Mouse (Mus musculus): ENCODE measurements at regions not wholly inside any gene's neighbourhood (a gene's known extent, or its start where the extent isn't known, plus 50 kb on each side); places are given as distances from the start of the nearest gene placed in this dataset.

- no peak overlapping the region for H3K9ac ChIP-seq (ENCODE audit: low read depth, low read length)
- H3K36me3 ChIP-seq (ENCODE audit: control insufficient read depth, insufficient read depth, low read length), result no peaks in the 10 kb centered on the region
- H3K79me2 ChIP-seq (ENCODE audit: control insufficient read depth, insufficient read depth, low read length), result no peaks in the 10 kb centered on the region
- TF ChIP-seq POLR2A (IDR thresholded peaks at IDR 0.05; ENCODE audit: extremely low read depth, insufficient read depth, low read length) (no peak), CTCF (IDR thresholded peaks at IDR 0.05; ENCODE audit: low read depth, low read length) (no peak)
- no peaks in the 10 kb centered on the region for H3K4me1 ChIP-seq (ENCODE audit: control insufficient read depth, insufficient read depth, low read length)
- WGBS, result 97% methylated on average over 2 of the region's 2 CpGs
- DNase-seq (ENCODE audit: extremely low read depth, low read depth, low spot score), result no peak
- no peak overlapping the region for H3K4me3 ChIP-seq (ENCODE audit: insufficient read depth, low read depth, low read length)
- no peaks in the 10 kb centered on the region for H3K27me3 ChIP-seq (ENCODE audit: control insufficient read depth, insufficient read depth, low read length)
- H3K27ac ChIP-seq (replicated peaks; ENCODE audit: insufficient read depth, low read depth, low read length), result no peak overlapping the region
These were observed 554.1 kb upstream of the Intu start for GRCm38 (mm10) chr3:39976937-39977336.

DNA sequence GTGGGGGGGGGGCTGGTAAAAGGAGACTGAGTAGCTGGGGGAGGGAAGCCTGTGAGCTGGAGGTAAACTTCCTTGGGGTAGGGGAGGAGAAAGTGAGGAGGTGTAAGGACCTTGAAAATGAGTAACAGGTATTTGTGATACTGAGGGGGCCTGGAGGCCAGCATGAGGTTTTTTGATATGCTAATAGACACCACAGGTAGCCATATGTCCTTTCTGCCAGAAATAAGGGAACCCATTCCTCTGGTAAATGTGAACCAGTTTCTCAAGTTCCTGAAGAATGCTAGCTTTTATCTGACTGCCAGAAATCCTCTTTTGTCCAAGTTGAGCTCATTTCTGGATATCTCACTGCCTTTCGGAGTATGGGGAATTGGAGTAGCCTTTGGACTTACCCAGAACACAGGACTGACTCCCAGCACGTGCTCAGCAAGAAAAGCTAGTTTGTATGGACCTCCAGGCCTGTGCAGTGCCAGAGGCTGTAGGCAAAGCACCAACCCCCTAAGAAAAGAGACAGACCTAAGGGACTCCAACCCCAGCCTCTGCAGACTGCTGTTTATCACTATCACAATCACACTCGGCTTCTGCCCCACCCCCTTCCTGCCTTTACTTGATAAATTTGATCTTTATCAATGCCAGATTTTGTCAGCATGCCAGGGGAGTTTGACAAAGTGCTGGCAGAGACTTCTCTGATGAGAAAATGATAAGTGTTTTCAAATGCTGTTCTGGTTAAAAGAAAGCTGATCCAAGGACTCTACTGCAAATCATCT is 552.0 kb upstream of the Intu start:
- Histone ChIP-seq H3K79me2 (ENCODE audit: control insufficient read depth, insufficient read depth, low read length) (no peaks in the 10 kb centered on the region), H3K36me3 (ENCODE audit: control insufficient read depth, insufficient read depth, low read length) (no peaks in the 10 kb centered on the region), H3K27ac (replicated peaks; ENCODE audit: insufficient read depth, low read depth, low read length) (no peak overlapping the region), H3K4me3 (ENCODE audit: insufficient read depth, low read depth, low read length) (no peak overlapping the region), H3K9ac (ENCODE audit: low read depth, low read length) (no peak overlapping the region), H3K27me3 (ENCODE audit: control insufficient read depth, insufficient read depth, low read length) (no peaks in the 10 kb centered on the region), H3K4me1 (ENCODE audit: control insufficient read depth, insufficient read depth, low read length) (no peaks in the 10 kb centered on the region)
- DNase-seq (ENCODE audit: extremely low read depth, low read depth, low spot score), result no peak
- WGBS, result 43% methylated on average over 3 of the region's 3 CpGs
- TF ChIP-seq CTCF (IDR thresholded peaks at IDR 0.05; ENCODE audit: low read depth, low read length) (no peak), POLR2A (IDR thresholded peaks at IDR 0.05; ENCODE audit: extremely low read depth, insufficient read depth, low read length) (no peak)

DNA sequence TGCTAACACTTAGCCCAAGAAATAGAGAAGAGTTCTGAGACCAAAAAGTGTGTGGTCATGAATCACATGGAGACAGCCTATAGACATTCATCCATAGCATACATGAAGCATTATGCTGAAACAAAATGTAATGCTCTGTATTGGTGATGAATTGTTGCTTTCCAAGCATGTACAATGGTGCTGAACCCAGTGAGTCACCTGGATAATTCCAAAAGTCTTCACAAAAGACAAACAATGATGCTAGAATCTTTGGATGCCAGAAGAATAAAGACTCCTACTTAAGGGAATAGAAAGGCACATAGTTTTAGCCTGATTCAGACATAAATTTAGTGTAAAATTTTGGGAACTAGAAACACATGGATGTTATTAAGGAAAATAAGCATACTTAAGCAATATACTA is 548.4 kb upstream of the Intu start:
- no peaks in the 10 kb centered on the region for H3K4me1 ChIP-seq (ENCODE audit: control insufficient read depth, insufficient read depth, low read length)
- no peak overlapping the region for H3K27ac ChIP-seq (replicated peaks; ENCODE audit: insufficient read depth, low read depth, low read length)
- DNase-seq (ENCODE audit: extremely low read depth, low read depth, low spot score), result no peak
- no peaks in the 10 kb centered on the region for H3K27me3 ChIP-seq (ENCODE audit: control insufficient read depth, insufficient read depth, low read length)
- no peaks in the 10 kb centered on the region for H3K36me3 ChIP-seq (ENCODE audit: control insufficient read depth, insufficient read depth, low read length)
- H3K79me2 ChIP-seq (ENCODE audit: control insufficient read depth, insufficient read depth, low read length), result no peaks in the 10 kb centered on the region
- TF ChIP-seq CTCF (IDR thresholded peaks at IDR 0.05; ENCODE audit: low read depth, low read length), result no peak
- TF ChIP-seq POLR2A (IDR thresholded peaks at IDR 0.05; ENCODE audit: extremely low read depth, insufficient read depth, low read length), result no peak
- H3K4me3 ChIP-seq (ENCODE audit: insufficient read depth, low read depth, low read length), result no peak overlapping the region
- no peak overlapping the region for H3K9ac ChIP-seq (ENCODE audit: low read depth, low read length)

GRCm38 (mm10) chr3:39987710-39988109 is 543.4 kb upstream of the Intu start:
- Histone ChIP-seq H3K9ac (ENCODE audit: low read depth, low read length) (no peak overlapping the region), H3K27me3 (ENCODE audit: control insufficient read depth, insufficient read depth, low read length) (no peaks in the 10 kb centered on the region), H3K4me3 (ENCODE audit: insufficient read depth, low read depth, low read length) (no peak overlapping the region), H3K27ac (replicated peaks; ENCODE audit: insufficient read depth, low read depth, low read length) (no peak overlapping the region), H3K4me1 (ENCODE audit: control insufficient read depth, insufficient read depth, low read length) (no peaks in the 10 kb centered on the region), H3K36me3 (ENCODE audit: control insufficient read depth, insufficient read depth, low read length) (no peaks in the 10 kb centered on the region), H3K79me2 (ENCODE audit: control insufficient read depth, insufficient read depth, low read length) (no peaks in the 10 kb centered on the region)
- 71% methylated on average over 1 of the region's 1 CpGs for WGBS
- DNase-seq (ENCODE audit: extremely low read depth, low read depth, low spot score), result no peak
- no peak for TF ChIP-seq CTCF (IDR thresholded peaks at IDR 0.05; ENCODE audit: low read depth, low read length)
- no peak for TF ChIP-seq POLR2A (IDR thresholded peaks at IDR 0.05; ENCODE audit: extremely low read depth, insufficient read depth, low read length)

DNA sequence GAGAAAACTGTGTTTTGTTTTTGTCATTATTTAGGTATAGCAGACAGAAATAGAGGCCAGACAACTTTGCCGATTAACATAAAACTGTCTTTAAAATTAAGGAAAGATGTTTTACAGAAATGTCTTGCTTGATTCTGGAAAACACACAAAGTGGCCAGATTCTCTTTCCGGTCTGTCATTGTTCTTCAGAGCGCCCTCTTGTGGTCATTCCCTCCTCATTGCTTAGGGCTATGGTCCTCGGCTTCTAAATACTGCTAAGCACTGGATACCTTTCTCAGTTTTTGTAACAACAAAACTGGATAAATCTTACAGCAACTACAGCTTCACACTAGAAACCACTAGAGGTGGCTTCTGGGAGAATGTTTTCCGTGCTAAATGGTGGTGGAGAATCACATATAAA is 532.5 kb upstream of the Intu start:
- Histone ChIP-seq H3K27me3 (ENCODE audit: control insufficient read depth, insufficient read depth, low read length) (no peaks in the 10 kb centered on the region), H3K27ac (replicated peaks; ENCODE audit: insufficient read depth, low read depth, low read length) (no peak overlapping the region), H3K79me2 (ENCODE audit: control insufficient read depth, insufficient read depth, low read length) (no peaks in the 10 kb centered on the region), H3K4me3 (ENCODE audit: insufficient read depth, low read depth, low read length) (no peak overlapping the region), H3K4me1 (ENCODE audit: control insufficient read depth, insufficient read depth, low read length) (no peaks in the 10 kb centered on the region), H3K9ac (ENCODE audit: low read depth, low read length) (no peak overlapping the region), H3K36me3 (ENCODE audit: control insufficient read depth, insufficient read depth, low read length) (no peaks in the 10 kb centered on the region)
- TF ChIP-seq CTCF (IDR thresholded peaks at IDR 0.05; ENCODE audit: low read depth, low read length) (peak; percentile 42), POLR2A (IDR thresholded peaks at IDR 0.05; ENCODE audit: extremely low read depth, insufficient read depth, low read length) (no peak)
- 45% methylated on average over 5 of the region's 5 CpGs for WGBS
- DNase-seq (ENCODE audit: extremely low read depth, low read depth, low spot score), result peak; percentile 55

GRCm38 (mm10) chr3:39999846-40000245 is 531.2 kb upstream of the Intu start:
- Histone ChIP-seq H3K9ac (ENCODE audit: low read depth, low read length) (no peak overlapping the region), H3K27ac (replicated peaks; ENCODE audit: insufficient read depth, low read depth, low read length) (no peak overlapping the region), H3K79me2 (ENCODE audit: control insufficient read depth, insufficient read depth, low read length) (no peaks in the 10 kb centered on the region), H3K4me3 (ENCODE audit: insufficient read depth, low read depth, low read length) (no peak overlapping the region), H3K4me1 (ENCODE audit: control insufficient read depth, insufficient read depth, low read length) (no peaks in the 10 kb centered on the region), H3K27me3 (ENCODE audit: control insufficient read depth, insufficient read depth, low read length) (no peaks in the 10 kb centered on the region), H3K36me3 (ENCODE audit: control insufficient read depth, insufficient read depth, low read length) (no peaks in the 10 kb centered on the region)
- DNase-seq (ENCODE audit: extremely low read depth, low read depth, low spot score), result no peak
- WGBS, result 92% methylated on average over 1 of the region's 1 CpGs
- TF ChIP-seq CTCF (IDR thresholded peaks at IDR 0.05; ENCODE audit: low read depth, low read length) (no peak), POLR2A (IDR thresholded peaks at IDR 0.05; ENCODE audit: extremely low read depth, insufficient read depth, low read length) (no peak)

Measured in liver, adult 2 months (tissue).